Mouse (Mus musculus) liver, postnatal 0 days (tissue): ENCODE data around the gene Macf1. TPM values are rescaled to one million over a fixed set of nuclear protein-coding genes. Genes with fewer than 3 reads are reported as not detected.
"Not testable (repeated sequence)": the region's sequence is repeated elsewhere in the genome, so short reads cannot be mapped to it uniquely, and the experiment has no call there.

ENCODE experiments used
- ATAC-seq: fragments of 200-750 bp; cut with Nextera tagmentation; 2 replicates; pipeline ENCODE4 v1.8.0; 2017; ENCODE audit warnings: mild to moderate bottlenecking, moderate library complexity
- DNase-seq: peaks from one replicate; pipeline ENCODE4 v3.0.0-alpha.2; 2016
- H3K27ac ChIP-seq: fragments of 300-500 bp; sonication (generic); 2 replicates; pipeline ENCODE4 v1.5.1; 2014; ENCODE audit warnings: antibody characterized with exemption, moderate library complexity, mild to moderate bottlenecking, low read depth
- H3K27me3 ChIP-seq: fragments of 300-500 bp; sonication (generic); 2 replicates; pipeline ENCODE4 v1.6.1; 2014; ENCODE audit warnings: low read length, control low read depth, mixed read lengths; ENCODE audit not compliant: insufficient read depth
- H3K36me3 ChIP-seq: fragments of 300-500 bp; sonication (generic); replicated peaks from 2 replicates; pipeline ENCODE4 v1.6.1; 2014; ENCODE audit warnings: mild to moderate bottlenecking, control low read depth, low read length, moderate library complexity, mixed read lengths; ENCODE audit not compliant: insufficient read depth
- H3K4me1 ChIP-seq: fragments of 300-500 bp; sonication (generic); 2 replicates; pipeline ENCODE4 v1.6.1; 2014; ENCODE audit warnings: antibody characterized with exemption, mild to moderate bottlenecking, control low read depth; ENCODE audit not compliant: insufficient read depth
- H3K4me2 ChIP-seq: fragments of 300-500 bp; sonication (generic); 2 replicates; pipeline ENCODE4 v1.6.1; 2014; ENCODE audit warnings: low read depth, mild to moderate bottlenecking, low read length, moderate library complexity, mixed read lengths
- H3K4me3 ChIP-seq: fragments of 300-500 bp; sonication (generic); 2 replicates; pipeline ENCODE4 v1.5.1; 2014; ENCODE audit warnings: low read depth, low read length
- H3K9ac ChIP-seq: fragments of 300-500 bp; sonication (generic); replicated peaks from 2 replicates; pipeline ENCODE4 v1.6.1; 2014; ENCODE audit warnings: mild to moderate bottlenecking, moderate library complexity
- H3K9me3 ChIP-seq: fragments of 300-500 bp; sonication (generic); 2 replicates; pipeline ENCODE4 v1.6.1; 2016; ENCODE audit warnings: mild to moderate bottlenecking, control low read depth, low read length, mixed read lengths
- CTCF ChIP-seq: sonication (generic); IDR thresholded peaks from 2 replicates; pipeline ENCODE4 v1.5.1; 2016; ENCODE audit warnings: antibody characterized with exemption, low read depth
- EP300 ChIP-seq: IDR thresholded peaks from 2 replicates; pipeline ENCODE4 v1.6.1; 2016; ENCODE audit warnings: antibody characterized with exemption, low read depth, mild to moderate bottlenecking
- WGBS: fragments of 180-500 bp; shearing (Covaris S2); extraction: QIAGEN DNeasy Blood & Tissue Kit; methylation state at CpG from one replicate; pipeline ENCODE4 v1.1.7; 2014; ENCODE audit not compliant: insufficient replicate concordance; 5-methylcytosine and 5-hydroxymethylcytosine counted together
- polyA plus RNA-seq: library from polyadenylated mRNA; unstranded; fragments of >200 nt; fragmentation: Nextera tagmentation; extraction: Ambion mirVana; gene quantifications from 2 replicates; pipeline ENCODE4 v1.2.1, GENCODE M21; 2015

Gene Macf1
- polyA plus RNA-seq, 1 experiment from 2014 or later: 11.3 TPM

DNA sequence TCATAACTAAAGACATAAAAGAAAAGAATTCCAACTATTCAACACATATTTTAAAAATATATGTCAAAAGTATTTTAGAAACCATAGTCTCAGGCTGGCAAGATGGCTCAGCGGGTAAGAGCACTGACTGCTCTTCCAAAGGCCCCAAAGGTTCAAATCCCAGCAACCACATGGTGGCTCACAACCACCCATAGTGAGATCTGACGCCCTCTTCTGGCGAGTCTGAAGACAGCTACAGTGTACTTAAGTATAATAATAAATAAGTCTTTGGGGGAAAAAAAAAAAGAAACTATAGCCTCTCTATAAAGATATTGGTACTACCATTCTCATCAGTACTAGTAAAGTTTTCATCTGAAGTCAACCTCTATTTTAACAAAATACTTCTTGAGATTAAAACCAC lies 152.2 kb downstream of the Macf1 start:
- Histone ChIP-seq H3K27me3 (no peaks in the 10 kb centered on the region), H3K4me2 (no peak overlapping the region), H3K4me1 (0 out of 2 replicates have a peak, but pooled peaks cover 3% of the 10 kb centered on the region), H3K27ac (no peak overlapping the region), H3K36me3 (peaks cover 8% of the 10 kb centered on the region; the same call in 1 of the 2 replicates), H3K9me3 (no peaks in the 10 kb centered on the region), H3K4me3 (no peak overlapping the region), H3K9ac (no peak overlapping the region)
- no peak for TF ChIP-seq EP300
- peak; percentile 25; the same call in 1 of the 2 replicates for TF ChIP-seq CTCF
- ATAC-seq (no peak), DNase-seq (no peak)
- 42% methylated on average over 3 of the region's 3 CpGs for WGBS

DNA sequence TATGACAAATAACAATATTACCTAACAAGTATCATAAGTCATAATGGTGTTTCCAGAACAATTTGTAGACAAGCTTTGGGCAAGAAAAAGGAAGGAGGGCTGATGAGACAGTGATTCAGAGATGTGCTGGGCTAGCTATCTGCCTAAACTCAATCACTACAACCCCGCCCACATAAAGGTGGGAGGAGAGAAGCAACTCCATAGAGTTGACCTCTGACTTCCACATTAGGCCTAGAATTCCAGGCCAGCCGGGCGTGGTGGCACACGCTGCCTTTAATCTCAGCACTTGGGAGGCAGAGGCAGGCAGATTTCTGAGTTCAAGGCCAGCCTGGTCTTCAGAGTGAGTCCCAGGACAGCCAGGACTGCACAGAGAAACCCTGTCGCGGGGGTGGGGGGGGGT lies 153.2 kb downstream of the Macf1 start:
- H3K9ac ChIP-seq: no peak overlapping the region
- H3K36me3 ChIP-seq: peaks cover 10% of the 10 kb centered on the region; the same call in 1 of the 2 replicates
- TF ChIP-seq EP300 (no peak), CTCF (no peak)
- H3K27ac ChIP-seq: no peak overlapping the region
- 0 out of 2 replicates have a peak, but pooled peaks cover 3% of the 10 kb centered on the region for H3K4me1 ChIP-seq
- ATAC-seq: no peak
- no peak for DNase-seq
- no peaks in the 10 kb centered on the region for H3K27me3 ChIP-seq
- 78% methylated on average over 5 of the region's 6 CpGs for WGBS
- H3K9me3 ChIP-seq: no peaks in the 10 kb centered on the region
- H3K4me3 ChIP-seq: no peak overlapping the region
- H3K4me2 ChIP-seq: no peak overlapping the region

- TF ChIP-seq EP300 (no peak), CTCF (peak; percentile 75)
- Histone ChIP-seq H3K4me2 (no peak overlapping the region), H3K9ac (no peak overlapping the region), H3K4me3 (no peak overlapping the region), H3K9me3 (no peaks in the 10 kb centered on the region), H3K4me1 (peaks cover 7% of the 10 kb centered on the region; the same call in 1 of the 2 replicates), H3K27ac (no peak overlapping the region), H3K36me3 (0 out of 2 replicates have a peak, but pooled peaks cover 2% of the 10 kb centered on the region), H3K27me3 (no peaks in the 10 kb centered on the region)
- ATAC-seq (no peak), DNase-seq (peak; percentile 45)
- WGBS: 58% methylated on average over 6 of the region's 6 CpGs
Measured at GRCm38 (mm10) chr4:123529230-123529629, 154.9 kb downstream of the Macf1 start.

GRCm38 (mm10) chr4:123527607-123528010 lies 156.6 kb downstream of the Macf1 start:
- ATAC-seq (peak; percentile 53; the same call in 1 of the 2 replicates), DNase-seq (no peak)
- peak overlapping the region; percentile 23 for H3K4me2 ChIP-seq
- no peak overlapping the region for H3K27ac ChIP-seq
- no peak overlapping the region for H3K4me3 ChIP-seq
- no peaks in the 10 kb centered on the region for H3K27me3 ChIP-seq
- no peak overlapping the region for H3K9ac ChIP-seq
- no peaks in the 10 kb centered on the region for H3K9me3 ChIP-seq
- H3K36me3 ChIP-seq: 0 out of 2 replicates have a peak, but pooled peaks cover 2% of the 10 kb centered on the region
- 50% methylated on average over 8 of the region's 8 CpGs for WGBS
- TF ChIP-seq EP300 (no peak), CTCF (no peak)
- peaks cover 7% of the 10 kb centered on the region; the same call in 1 of the 2 replicates for H3K4me1 ChIP-seq

DNA sequence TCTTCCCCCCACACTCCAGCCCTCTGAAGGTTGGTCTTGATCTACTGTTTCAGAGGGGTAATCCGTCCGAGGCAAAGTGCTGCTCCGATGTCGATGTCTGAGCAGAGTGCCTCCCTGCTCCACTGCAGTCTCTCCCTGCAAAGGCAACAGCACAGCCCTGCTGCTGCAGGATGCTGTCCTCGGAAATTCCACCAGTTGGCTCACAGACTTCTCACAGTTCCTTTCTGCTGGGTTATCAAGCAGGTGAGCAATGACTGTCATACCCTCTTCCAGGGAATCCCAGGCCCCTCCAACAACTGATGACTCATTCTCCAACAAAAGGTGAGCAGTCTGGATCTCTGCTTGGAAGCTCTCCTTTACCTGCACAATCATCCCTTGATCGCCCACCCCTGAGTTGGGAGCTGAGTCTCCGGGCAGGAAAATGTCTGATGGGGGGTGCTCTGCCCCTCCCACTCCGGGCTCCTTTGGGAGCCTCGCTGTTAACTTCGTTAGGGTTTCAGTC lies 157.3 kb downstream of the Macf1 start:
- no peak overlapping the region for H3K9ac ChIP-seq
- H3K36me3 ChIP-seq: 0 out of 2 replicates have a peak, but pooled peaks cover 2% of the 10 kb centered on the region
- no peak overlapping the region for H3K4me3 ChIP-seq
- H3K9me3 ChIP-seq: no peaks in the 10 kb centered on the region
- DNase-seq: no peak
- no peak overlapping the region for H3K27ac ChIP-seq
- peaks cover 7% of the 10 kb centered on the region; the same call in 1 of the 2 replicates for H3K4me1 ChIP-seq
- no peaks in the 10 kb centered on the region for H3K27me3 ChIP-seq
- H3K4me2 ChIP-seq: no peak overlapping the region
- WGBS: 75% methylated on average over 10 of the region's 10 CpGs
- no peak for TF ChIP-seq EP300
- TF ChIP-seq CTCF: no peak
- no peak for ATAC-seq

DNA sequence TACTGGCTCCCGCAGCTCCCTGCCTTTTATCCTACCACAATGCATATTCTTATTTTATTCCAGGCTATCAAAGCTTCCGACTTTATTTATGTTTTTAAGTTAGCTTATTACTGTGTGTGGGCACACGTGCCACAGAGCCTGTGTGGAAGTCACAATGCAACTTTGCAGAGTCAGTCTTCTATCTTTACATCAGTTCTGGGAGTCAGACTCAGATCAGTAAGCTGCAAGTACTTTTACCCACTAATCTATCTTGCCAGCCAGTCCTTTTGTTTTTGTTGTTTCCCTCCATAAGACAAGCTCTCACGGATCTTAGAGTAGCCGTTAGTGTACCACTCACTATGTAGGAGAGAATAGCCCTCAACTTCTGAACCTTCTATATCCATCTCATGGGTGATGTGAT lies 159.4 kb downstream of the Macf1 start:
- Histone ChIP-seq H3K4me2 (no peak overlapping the region), H3K36me3 (0 out of 2 replicates have a peak, but pooled peaks cover 2% of the 10 kb centered on the region), H3K4me3 (no peak overlapping the region), H3K27ac (no peak overlapping the region), H3K27me3 (no peaks in the 10 kb centered on the region), H3K4me1 (peaks cover 7% of the 10 kb centered on the region; the same call in 1 of the 2 replicates), H3K9me3 (no peaks in the 10 kb centered on the region), H3K9ac (no peak overlapping the region)
- 60% methylated on average over 5 of the region's 5 CpGs for WGBS
- DNase-seq (no peak), ATAC-seq (no peak)
- TF ChIP-seq EP300: no peak
- no peak for TF ChIP-seq CTCF

DNA sequence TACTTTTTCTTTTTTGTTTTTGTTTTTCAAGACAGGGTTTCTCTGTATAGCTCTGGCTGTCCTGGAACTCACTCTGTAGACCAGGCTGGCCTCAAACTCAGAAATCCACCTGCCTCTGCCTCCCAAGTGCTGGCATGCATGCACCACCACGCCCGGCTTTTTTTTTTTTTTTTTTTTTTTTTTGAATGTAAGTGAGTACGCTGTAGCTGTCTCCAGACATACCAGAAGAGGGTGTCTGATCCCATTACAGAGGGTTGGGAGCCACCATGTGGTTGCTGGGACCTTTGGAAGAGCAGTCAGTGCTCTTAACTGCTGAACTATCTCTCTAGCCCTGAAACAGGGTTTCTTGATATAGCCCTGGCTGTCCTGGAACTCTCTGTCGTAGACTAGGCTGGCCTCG lies 164.0 kb downstream of the Macf1 start:
- H3K27me3 ChIP-seq, H3K4me3 ChIP-seq, H3K4me2 ChIP-seq, DNase-seq, H3K9me3 ChIP-seq, H3K4me1 ChIP-seq, ATAC-seq, H3K36me3 ChIP-seq, H3K9ac ChIP-seq, H3K27ac ChIP-seq: not testable (repeated sequence)
- WGBS: 74% methylated on average over 5 of the region's 5 CpGs
